Mouse (Mus musculus): ENCODE measurements around the gene Ksr2.

- peak; percentile 73 for TF ChIP-seq CTCF (IDR thresholded peaks at IDR 0.05; ENCODE audit: low read depth, low read length)
- TF ChIP-seq POLR2A (IDR thresholded peaks at IDR 0.05; ENCODE audit: extremely low read depth, insufficient read depth, low read length) = no peak
Measured at GRCm38 (mm10) chr5:117516597-117516996, 102.8 kb downstream of the Ksr2 start.

Data from liver, adult 2 months (tissue).